Mouse (Mus musculus): ENCODE data around the gene Cnnm2. TPM values are rescaled to one million over a fixed set of nuclear protein-coding genes. Genes with fewer than 3 reads are reported as not detected.
A peak's percentile ranks its signal among the peaks of the same experiment; 100 is the strongest.

Gene Cnnm2
- polyA plus RNA-seq, 1 experiment, result 7.4 TPM

DNA sequence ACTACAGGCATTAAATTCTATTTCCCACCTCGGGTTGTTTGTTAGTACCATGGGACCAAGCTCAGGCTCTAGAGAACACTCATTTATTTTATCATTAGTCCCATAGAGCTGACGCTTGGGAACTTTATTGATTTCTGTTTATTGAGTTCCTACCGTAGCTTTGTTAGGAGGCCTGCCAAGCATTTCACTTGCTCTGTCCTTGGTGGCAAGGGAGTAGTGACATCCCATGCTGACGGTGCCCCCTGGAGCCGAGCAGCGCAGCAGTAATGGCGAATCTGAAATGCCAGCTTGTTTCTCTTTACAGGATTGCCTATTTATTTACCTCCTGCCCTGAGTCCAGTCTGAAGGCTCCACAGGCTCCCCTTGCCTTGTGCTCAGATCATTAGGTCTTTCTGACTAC, 84.7 kb downstream of the Cnnm2 start:
- Histone ChIP-seq H3K4me3 (ENCODE audit: control insufficient read depth, insufficient read depth, low read length) (no peak overlapping the region), H3K27ac (ENCODE audit: control insufficient read depth, insufficient read depth, low read length) (no peak overlapping the region), H3K4me1 (replicated peaks; ENCODE audit: control insufficient read depth, insufficient read depth, low read length) (no peaks in the 10 kb centered on the region), H3K36me3 (ENCODE audit: control insufficient read depth, insufficient read depth, low read length) (no peaks in the 10 kb centered on the region), H3K27me3 (ENCODE audit: control insufficient read depth, insufficient read depth, low read length) (no peaks in the 10 kb centered on the region)
- no peak for DNase-seq
- WGBS, result 98% methylated on average over 7 of the region's 7 CpGs
- TF ChIP-seq POLR2A (IDR thresholded peaks at IDR 0.05; ENCODE audit: control insufficient read depth, extremely low read depth, insufficient read depth, low read length, poor library complexity), result no peak
- TF ChIP-seq CTCF (IDR thresholded peaks at IDR 0.05; ENCODE audit: borderline replicate concordance, control insufficient read depth, extremely low read depth, insufficient read depth, low read length, poor library complexity), result no peak

DNA sequence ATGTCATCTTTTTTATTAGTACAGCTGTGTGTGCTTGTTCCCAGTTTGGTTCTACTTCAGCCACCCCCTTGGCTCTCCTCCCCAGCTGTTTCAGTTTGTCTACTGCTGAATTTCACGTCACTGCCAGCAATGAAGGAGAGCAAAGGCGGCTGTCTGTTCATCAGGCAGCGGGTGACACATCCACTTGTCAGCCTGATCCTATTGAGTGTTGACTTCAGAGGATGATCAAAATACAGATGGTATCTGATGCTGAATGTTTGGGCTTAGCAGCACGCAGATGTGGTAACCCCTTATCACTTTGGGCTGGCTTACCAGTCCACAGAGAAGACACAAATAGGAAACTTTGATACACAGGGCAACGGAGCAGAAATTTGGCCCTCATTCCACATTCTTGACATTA, 85.1 kb downstream of the Cnnm2 start:
- no peaks in the 10 kb centered on the region for H3K4me1 ChIP-seq (replicated peaks; ENCODE audit: control insufficient read depth, insufficient read depth, low read length)
- 76% methylated on average over 5 of the region's 5 CpGs for WGBS
- no peaks in the 10 kb centered on the region for H3K27me3 ChIP-seq (ENCODE audit: control insufficient read depth, insufficient read depth, low read length)
- DNase-seq, result no peak
- no peak overlapping the region for H3K27ac ChIP-seq (ENCODE audit: control insufficient read depth, insufficient read depth, low read length)
- TF ChIP-seq POLR2A (IDR thresholded peaks at IDR 0.05; ENCODE audit: control insufficient read depth, extremely low read depth, insufficient read depth, low read length, poor library complexity) (no peak), CTCF (IDR thresholded peaks at IDR 0.05; ENCODE audit: borderline replicate concordance, control insufficient read depth, extremely low read depth, insufficient read depth, low read length, poor library complexity) (no peak)
- H3K4me3 ChIP-seq (ENCODE audit: control insufficient read depth, insufficient read depth, low read length), result no peak overlapping the region
- no peaks in the 10 kb centered on the region for H3K36me3 ChIP-seq (ENCODE audit: control insufficient read depth, insufficient read depth, low read length)

DNA sequence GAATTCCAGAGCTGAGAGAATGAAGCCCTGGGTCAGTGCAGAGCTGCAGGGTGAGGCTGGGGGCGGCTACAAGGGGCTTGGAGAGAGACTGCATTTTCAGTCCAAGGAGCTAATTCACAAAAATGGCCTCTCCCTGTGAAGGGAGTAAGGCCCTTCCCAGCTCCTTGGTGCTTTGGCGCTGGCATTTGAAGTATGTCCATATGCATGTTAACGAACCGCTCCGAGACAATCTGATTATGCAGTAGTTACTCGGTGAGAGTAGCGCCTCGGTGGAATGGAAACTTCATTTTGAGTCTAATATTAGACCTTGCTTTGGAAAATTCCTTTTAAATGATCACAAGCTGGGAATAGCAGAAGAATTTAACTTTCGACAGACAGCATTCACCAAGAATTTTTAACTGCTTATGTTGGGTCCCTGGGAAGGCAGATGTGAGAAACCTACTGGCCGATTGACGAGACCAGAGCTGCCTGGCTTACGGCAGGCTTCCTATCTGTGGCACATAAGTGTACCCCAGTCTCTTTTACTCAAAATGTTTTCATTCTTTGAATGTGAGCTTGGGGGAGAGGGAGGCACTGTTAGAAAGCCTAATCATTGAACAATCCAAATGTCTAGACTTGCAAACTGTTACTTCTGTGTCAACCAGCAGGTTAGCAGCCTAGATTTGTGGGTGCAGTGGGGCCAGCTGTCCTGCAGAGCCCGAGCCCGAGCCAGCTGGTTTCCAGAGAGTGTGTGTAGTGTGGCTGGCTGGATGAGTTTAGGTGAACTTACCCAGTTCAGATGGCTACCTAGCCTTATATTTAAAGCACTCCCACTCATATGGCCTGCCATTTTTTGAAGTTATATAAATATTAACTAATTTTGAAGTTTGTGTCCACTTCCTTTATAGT, 87.2 kb downstream of the Cnnm2 start:
- TF ChIP-seq POLR2A (IDR thresholded peaks at IDR 0.05; ENCODE audit: control insufficient read depth, extremely low read depth, insufficient read depth, low read length, poor library complexity), result no peak
- TF ChIP-seq CTCF (IDR thresholded peaks at IDR 0.05; ENCODE audit: borderline replicate concordance, control insufficient read depth, extremely low read depth, insufficient read depth, low read length, poor library complexity), result no peak
- 97% methylated on average over 14 of the region's 14 CpGs for WGBS
- Histone ChIP-seq H3K27ac (ENCODE audit: control insufficient read depth, insufficient read depth, low read length) (no peak overlapping the region), H3K4me1 (replicated peaks; ENCODE audit: control insufficient read depth, insufficient read depth, low read length) (no peaks in the 10 kb centered on the region), H3K27me3 (ENCODE audit: control insufficient read depth, insufficient read depth, low read length) (no peaks in the 10 kb centered on the region), H3K4me3 (ENCODE audit: control insufficient read depth, insufficient read depth, low read length) (no peak overlapping the region), H3K36me3 (ENCODE audit: control insufficient read depth, insufficient read depth, low read length) (no peaks in the 10 kb centered on the region)
- DNase-seq, result no peak

DNA sequence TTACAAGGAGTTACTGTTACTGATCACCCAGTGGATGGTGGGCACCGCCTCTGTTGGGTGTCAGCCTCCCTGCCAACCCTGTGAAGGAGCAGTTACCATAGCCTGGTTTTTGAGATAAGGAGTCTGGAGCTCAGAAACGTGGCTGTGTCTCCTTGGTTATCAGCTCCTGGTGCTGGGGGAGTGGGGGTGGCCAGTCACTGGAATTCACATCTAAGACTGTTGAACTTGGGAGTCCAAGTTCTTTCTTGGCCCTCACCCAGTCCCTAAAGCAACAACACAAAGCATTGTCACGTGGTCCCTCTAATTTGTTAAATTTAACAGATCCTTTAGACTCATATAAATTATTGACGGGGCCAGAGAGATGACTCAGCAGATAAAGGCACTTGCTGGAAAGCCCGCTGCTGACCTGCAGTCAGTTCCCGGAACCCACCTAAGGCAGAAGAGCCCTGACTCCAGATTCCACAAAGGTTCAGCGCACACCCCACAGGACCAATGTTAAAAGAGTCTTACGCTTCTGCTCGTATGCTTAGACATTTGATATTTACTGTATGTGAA, 88.1 kb downstream of the Cnnm2 start:
- TF ChIP-seq CTCF (IDR thresholded peaks at IDR 0.05; ENCODE audit: borderline replicate concordance, control insufficient read depth, extremely low read depth, insufficient read depth, low read length, poor library complexity) (no peak), POLR2A (IDR thresholded peaks at IDR 0.05; ENCODE audit: control insufficient read depth, extremely low read depth, insufficient read depth, low read length, poor library complexity) (no peak)
- no peaks in the 10 kb centered on the region for H3K27me3 ChIP-seq (ENCODE audit: control insufficient read depth, insufficient read depth, low read length)
- no peak for DNase-seq

DNA sequence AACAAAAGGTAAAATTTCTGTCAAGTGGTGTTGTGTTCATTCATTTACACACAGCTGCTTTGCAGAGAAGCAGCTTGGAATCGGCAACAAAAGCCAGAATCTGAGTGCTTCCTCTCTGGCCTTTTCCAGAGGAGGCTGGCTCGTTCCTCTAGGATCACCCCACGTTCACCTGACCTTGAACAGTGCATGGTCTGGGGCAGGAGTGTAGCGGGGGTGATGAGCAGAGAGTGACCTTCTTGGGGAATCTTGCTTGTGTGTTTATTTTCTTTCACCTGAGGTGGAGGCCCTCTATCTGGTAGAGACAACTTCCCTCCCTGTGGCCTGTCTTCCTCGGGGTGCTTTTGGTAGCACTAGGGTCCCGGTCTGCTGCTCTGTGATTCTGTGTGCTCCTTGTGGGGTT, 94.8 kb downstream of the Cnnm2 start:
- 64% methylated on average over 6 of the region's 6 CpGs for WGBS
- TF ChIP-seq CTCF (IDR thresholded peaks at IDR 0.05; ENCODE audit: borderline replicate concordance, control insufficient read depth, extremely low read depth, insufficient read depth, low read length, poor library complexity) (no peak), POLR2A (IDR thresholded peaks at IDR 0.05; ENCODE audit: control insufficient read depth, extremely low read depth, insufficient read depth, low read length, poor library complexity) (no peak)
- no peak overlapping the region for H3K27ac ChIP-seq (ENCODE audit: control insufficient read depth, insufficient read depth, low read length)
- no peak for DNase-seq
- no peak overlapping the region for H3K4me3 ChIP-seq (ENCODE audit: control insufficient read depth, insufficient read depth, low read length)
- H3K36me3 ChIP-seq (ENCODE audit: control insufficient read depth, insufficient read depth, low read length), result no peaks in the 10 kb centered on the region
- peaks cover 17% of the 10 kb centered on the region for H3K4me1 ChIP-seq (replicated peaks; ENCODE audit: control insufficient read depth, insufficient read depth, low read length)
- H3K27me3 ChIP-seq (ENCODE audit: control insufficient read depth, insufficient read depth, low read length), result no peaks in the 10 kb centered on the region

More for the DNA sequence above, 88.1 kb downstream of the Cnnm2 start:
- no peaks in the 10 kb centered on the region for H3K36me3 ChIP-seq (ENCODE audit: control insufficient read depth, insufficient read depth, low read length)
- WGBS, result 93% methylated on average over 9 of the region's 9 CpGs
- H3K4me1 ChIP-seq (replicated peaks; ENCODE audit: control insufficient read depth, insufficient read depth, low read length), result no peaks in the 10 kb centered on the region
- no peak overlapping the region for H3K27ac ChIP-seq (ENCODE audit: control insufficient read depth, insufficient read depth, low read length)
- no peak overlapping the region for H3K4me3 ChIP-seq (ENCODE audit: control insufficient read depth, insufficient read depth, low read length)

DNA sequence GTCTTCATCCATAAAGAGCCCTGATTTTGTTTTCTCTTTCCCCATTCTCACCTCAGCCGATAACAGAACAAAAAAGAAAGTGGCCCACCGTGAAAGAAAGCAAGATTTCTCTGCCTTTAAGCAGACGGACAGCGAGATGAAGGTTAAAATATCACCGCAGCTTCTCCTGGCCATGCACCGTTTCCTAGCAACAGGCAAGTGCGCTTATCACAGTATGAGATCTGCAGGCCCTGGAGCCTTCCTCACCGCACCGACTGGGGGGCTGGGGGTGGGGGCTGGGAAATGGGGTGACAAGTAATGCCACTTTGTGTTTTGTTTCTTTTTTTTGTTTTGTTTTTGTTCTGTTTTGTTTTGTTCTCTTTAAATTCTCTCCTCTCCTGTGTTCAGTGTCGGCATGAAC, 95.4 kb downstream of the Cnnm2 start:
- Histone ChIP-seq H3K36me3 (ENCODE audit: control insufficient read depth, insufficient read depth, low read length) (no peaks in the 10 kb centered on the region), H3K27me3 (ENCODE audit: control insufficient read depth, insufficient read depth, low read length) (no peaks in the 10 kb centered on the region), H3K4me1 (replicated peaks; ENCODE audit: control insufficient read depth, insufficient read depth, low read length) (peaks cover 17% of the 10 kb centered on the region), H3K27ac (ENCODE audit: control insufficient read depth, insufficient read depth, low read length) (no peak overlapping the region), H3K4me3 (ENCODE audit: control insufficient read depth, insufficient read depth, low read length) (no peak overlapping the region)
- WGBS, result 14% methylated on average over 10 of the region's 10 CpGs
- no peak for DNase-seq
- TF ChIP-seq POLR2A (IDR thresholded peaks at IDR 0.05; ENCODE audit: control insufficient read depth, extremely low read depth, insufficient read depth, low read length, poor library complexity) (0 out of 2 replicates have a peak, but pooled peaks have one; percentile 11), CTCF (IDR thresholded peaks at IDR 0.05; ENCODE audit: borderline replicate concordance, control insufficient read depth, extremely low read depth, insufficient read depth, low read length, poor library complexity) (no peak)
